Mouse (Mus musculus) G1E (cell line): Measurements from ENCODE around the gene Pik3cd.

Experiments used
- CTCF ChIP-seq: IDR thresholded peaks from 2 replicates; pipeline ENCODE4 v1.5.1; 2012; ENCODE audit warnings: low read depth, low read length, inconsistent platforms, mixed read lengths
- GATA1 ChIP-seq: IDR thresholded peaks from 2 replicates; pipeline ENCODE4 v1.6.1; 2012; ENCODE audit warnings: borderline replicate concordance, low read length, inconsistent platforms, mixed read lengths
- GATA2 ChIP-seq: IDR thresholded peaks from 2 replicates; pipeline ENCODE4 v1.6.1; 2012; ENCODE audit warnings: low read depth, low read length, inconsistent platforms, borderline replicate concordance
- POLR2AphosphoS5 ChIP-seq: IDR thresholded peaks from 2 replicates; pipeline ENCODE4 v1.6.1; 2012; ENCODE audit warnings: low read depth, low read length, inconsistent platforms; ENCODE audit not compliant: insufficient replicate concordance
- TAL1 ChIP-seq: conservative IDR thresholded peaks from 2 replicates; pipeline ENCODE4 v1.6.1; 2012; ENCODE audit warnings: low read depth, low read length, inconsistent platforms, mixed read lengths

DNA sequence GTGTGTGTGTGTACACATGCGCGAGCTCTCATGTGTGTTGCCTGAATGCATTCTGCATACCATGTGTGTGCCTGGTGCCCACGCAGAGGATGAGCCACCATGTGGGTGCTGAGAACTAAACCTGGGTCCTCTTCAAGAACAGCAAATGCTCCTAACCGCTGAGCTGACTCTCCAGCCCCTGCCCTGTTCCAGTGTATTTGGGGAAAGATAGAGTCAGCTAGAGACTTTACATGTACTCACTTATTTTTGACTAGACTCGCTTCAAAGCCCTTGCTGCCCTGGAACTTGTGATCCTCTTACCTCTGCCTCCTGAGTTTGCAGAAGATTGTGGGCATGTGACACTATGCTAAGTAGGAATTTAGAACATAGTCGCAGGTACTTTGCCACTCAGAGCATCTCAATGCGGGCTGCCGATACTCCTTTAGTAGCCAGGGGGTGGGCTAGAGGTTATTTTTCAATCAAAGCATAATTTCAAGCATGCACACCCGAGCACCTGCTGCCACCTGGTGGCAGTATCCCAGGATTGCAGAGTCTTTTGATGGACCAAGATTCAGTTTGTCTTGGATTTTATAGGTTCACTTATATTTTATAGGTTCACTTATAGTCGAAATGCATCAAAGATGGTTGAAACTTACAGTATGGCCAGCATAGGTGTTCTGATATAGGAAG is 90.9 kb downstream of the Pik3cd start:
- TF ChIP-seq CTCF (peak; percentile 27; the same call in 1 of the 2 replicates), GATA1 (no peak), GATA2 (no peak), TAL1 (no peak), POLR2AphosphoS5 (no peak)
